Mouse (Mus musculus): Measurements from ENCODE around the gene Elovl7. TPM values are rescaled to one million over a fixed set of nuclear protein-coding genes. Genes with fewer than 3 reads are reported as not detected.

Gene Elovl7
- polyA plus RNA-seq, 1 experiment from 2014 or later: 0.89 TPM

DNA sequence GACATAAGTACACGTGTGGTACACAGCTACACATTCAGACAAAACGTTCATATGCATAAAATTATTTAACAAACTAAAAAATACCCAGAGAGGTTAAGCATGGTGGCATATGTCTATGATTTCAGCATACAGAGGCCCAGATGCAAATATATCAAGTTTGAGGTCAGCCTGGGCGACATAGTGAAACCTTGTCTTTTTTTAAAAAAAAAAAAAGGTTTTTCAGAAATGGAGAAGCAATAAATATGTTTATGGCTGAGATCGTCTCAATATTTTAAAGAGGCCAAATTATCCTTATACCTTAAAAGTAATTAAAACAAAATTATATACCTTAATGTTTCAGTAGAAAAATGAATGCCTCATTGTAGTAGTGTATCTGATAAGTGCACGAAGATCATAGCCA, 6.1 kb upstream of the Elovl7 start:
- H3K4me1 ChIP-seq: no peaks in the 10 kb centered on the region
- DNase-seq (ENCODE audit: extremely low spot score, low spot score): no peak
- no peaks in the 10 kb centered on the region for H3K36me3 ChIP-seq (replicated peaks)
- H3K27me3 ChIP-seq (ENCODE audit: poor library complexity, severe bottlenecking): peaks cover 20% of the 10 kb centered on the region
- no peak overlapping the region for H3K27ac ChIP-seq
- no peaks in the 10 kb centered on the region for H3K9me3 ChIP-seq
- 78% methylated on average over 5 of the region's 5 CpGs for WGBS
- no peak overlapping the region for H3K4me3 ChIP-seq

DNA sequence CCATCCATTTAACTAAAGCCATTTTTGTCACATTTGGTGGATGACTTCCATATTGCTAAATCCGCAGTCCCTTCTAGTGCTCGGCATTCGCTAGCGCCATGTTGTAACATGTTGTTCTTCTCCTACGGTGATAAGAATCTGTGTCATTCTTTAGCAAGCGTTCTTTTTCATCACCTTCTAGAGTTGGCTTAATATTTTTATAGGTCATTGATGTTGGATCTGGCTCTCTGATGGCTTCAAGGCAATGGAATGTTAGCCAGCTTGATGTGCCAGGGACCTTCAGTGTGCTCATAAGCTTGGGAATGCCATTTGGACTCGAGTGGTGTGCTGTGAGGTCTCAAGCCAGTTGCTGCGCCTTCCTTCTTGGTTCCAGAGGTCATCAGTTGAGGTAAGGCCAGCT, 3.2 kb upstream of the Elovl7 start:
- H3K4me1 ChIP-seq: peaks cover 19% of the 10 kb centered on the region
- peaks cover 49% of the 10 kb centered on the region for H3K27me3 ChIP-seq (ENCODE audit: poor library complexity, severe bottlenecking)
- 93% methylated on average over 8 of the region's 8 CpGs for WGBS
- no peaks in the 10 kb centered on the region for H3K9me3 ChIP-seq
- no peak for DNase-seq (ENCODE audit: extremely low spot score, low spot score)
- H3K27ac ChIP-seq: no peak overlapping the region
- H3K4me3 ChIP-seq: no peak overlapping the region
- no peaks in the 10 kb centered on the region for H3K36me3 ChIP-seq (replicated peaks)

DNA sequence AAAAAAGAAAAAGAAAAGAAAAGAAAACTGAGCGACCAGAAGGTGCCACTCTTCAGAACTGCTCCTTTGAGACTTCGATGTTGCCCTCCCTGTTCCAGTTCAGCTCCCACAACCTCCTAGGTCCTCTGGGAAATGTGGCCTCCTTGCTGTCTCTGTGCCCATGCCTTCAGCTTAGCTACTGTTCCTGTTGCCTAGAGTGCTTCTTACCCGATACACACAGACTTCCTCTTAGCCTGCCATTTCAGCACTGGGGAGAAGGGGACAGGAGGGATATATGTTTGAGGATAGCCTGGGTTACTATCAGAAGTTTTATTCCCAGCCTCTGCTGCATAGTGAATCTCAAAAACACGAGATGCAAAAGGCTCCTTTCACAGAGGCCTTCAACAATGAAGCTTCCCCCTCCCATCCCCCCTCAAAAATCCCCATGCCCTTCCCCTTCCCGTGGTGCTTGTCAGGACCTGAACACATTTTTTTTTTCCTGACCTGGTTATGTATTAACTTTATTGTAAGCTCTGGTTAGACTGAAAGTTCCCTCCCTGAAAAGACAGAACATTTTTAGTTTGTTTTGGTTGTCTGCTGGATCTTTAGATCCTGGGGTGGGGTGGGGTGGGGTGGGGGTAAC, 1.7 kb upstream of the Elovl7 start:
- H3K27ac ChIP-seq: no peak overlapping the region
- no peaks in the 10 kb centered on the region for H3K9me3 ChIP-seq
- no peak for DNase-seq (ENCODE audit: extremely low spot score, low spot score)
- peaks cover 19% of the 10 kb centered on the region for H3K4me1 ChIP-seq
- H3K4me3 ChIP-seq: no peak overlapping the region
- H3K27me3 ChIP-seq (ENCODE audit: poor library complexity, severe bottlenecking): peaks cover 64% of the 10 kb centered on the region
- 51% methylated on average over 5 of the region's 5 CpGs for WGBS
- H3K36me3 ChIP-seq (replicated peaks): no peaks in the 10 kb centered on the region

DNA sequence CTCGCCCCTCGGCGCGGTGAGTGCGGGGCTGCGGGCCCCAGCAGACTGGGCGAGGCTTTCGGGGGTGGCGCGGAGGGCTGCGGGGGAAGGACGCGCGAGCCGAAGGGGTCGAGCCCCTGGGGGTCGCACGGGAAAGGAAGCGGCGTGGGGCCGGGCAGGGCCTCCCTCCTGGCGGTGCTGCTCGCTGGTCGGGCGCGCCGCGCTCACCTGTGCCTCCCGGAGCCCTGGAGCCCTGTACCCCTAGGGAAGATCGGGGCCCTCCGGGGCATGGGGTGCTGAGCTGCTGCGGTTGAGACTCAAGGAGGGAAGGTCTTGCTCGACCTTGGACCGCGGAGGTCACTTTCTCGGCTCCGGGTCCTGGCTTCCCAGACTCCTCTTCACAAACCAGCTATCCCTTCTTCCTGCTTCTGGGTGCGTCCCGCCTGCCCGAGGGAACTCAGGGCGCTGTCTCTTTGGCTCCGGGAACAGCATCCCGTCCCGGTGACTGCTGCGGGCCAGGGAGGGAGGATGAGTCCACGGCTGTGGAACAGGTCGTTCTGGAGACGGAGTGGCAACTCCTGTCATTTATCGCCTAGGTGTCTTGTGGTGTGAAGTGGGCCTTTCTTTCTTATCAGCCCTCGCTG, 392 bp downstream of the Elovl7 start:
- Histone ChIP-seq H3K36me3 (replicated peaks) (no peaks in the 10 kb centered on the region), H3K27ac (peak overlapping the region; percentile 83), H3K9me3 (no peaks in the 10 kb centered on the region), H3K4me3 (peak overlapping the region; percentile 83), H3K27me3 (ENCODE audit: poor library complexity, severe bottlenecking) (peaks cover 83% of the 10 kb centered on the region), H3K4me1 (peaks cover 19% of the 10 kb centered on the region)
- DNase-seq (ENCODE audit: extremely low spot score, low spot score): peak; percentile 55
- under 1% methylated on average over 48 of the region's 50 CpGs for WGBS

DNA sequence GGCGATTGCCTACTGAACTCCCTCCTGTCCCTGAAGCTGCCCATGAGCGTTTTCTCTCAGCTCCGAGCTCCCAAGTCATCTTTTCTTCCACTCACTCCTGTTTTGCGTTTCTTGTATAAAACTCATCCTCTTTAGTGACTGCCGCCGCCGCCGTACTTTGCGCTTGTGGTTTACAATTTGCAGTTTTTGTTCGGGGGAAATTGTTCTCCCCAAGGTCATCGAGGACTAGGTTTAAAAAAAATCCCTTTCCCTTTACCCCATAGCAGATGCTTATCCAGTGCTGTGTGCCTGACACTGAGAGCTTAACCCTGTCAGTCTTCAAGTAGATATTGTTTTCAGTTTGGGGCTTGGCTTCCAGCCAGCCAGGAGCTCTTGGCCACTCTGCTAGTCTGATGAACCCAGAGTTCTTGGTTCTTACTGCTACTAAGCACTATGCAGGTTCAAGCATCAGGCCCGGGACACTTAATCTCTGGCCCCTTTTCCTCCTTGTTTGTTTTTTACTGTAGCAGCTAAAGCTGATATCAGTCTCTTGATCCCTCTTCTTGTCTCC, 1.1 kb downstream of the Elovl7 start:
- DNase-seq (ENCODE audit: extremely low spot score, low spot score): no peak
- 3% methylated on average over 12 of the region's 12 CpGs for WGBS
- Histone ChIP-seq H3K9me3 (no peaks in the 10 kb centered on the region), H3K27me3 (ENCODE audit: poor library complexity, severe bottlenecking) (peaks cover 83% of the 10 kb centered on the region), H3K36me3 (replicated peaks) (no peaks in the 10 kb centered on the region), H3K27ac (no peak overlapping the region), H3K4me3 (peak overlapping the region; percentile 83), H3K4me1 (peaks cover 19% of the 10 kb centered on the region)

DNA sequence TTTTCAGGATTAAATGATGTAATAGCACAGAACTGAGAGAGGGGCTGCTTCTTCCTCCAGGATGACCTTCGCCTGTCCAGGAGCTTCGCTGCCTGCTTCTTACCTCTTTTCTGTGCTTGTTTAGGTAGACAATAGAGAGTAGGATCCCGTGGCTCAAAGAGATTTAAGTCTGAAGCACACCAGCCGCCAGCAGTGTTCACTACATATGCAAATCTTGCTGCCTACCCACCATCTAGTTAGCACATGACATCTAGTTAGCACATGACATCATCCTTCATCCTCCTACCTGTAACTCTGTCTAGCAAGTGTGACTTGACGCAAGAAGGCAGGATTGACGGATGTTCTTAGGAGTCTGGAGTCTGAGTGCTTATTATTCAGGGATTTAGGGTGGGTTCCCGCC, 5.6 kb downstream of the Elovl7 start:
- WGBS: 64% methylated on average over 7 of the region's 7 CpGs
- no peak overlapping the region for H3K4me3 ChIP-seq
- peaks cover 8% of the 10 kb centered on the region for H3K4me1 ChIP-seq
- no peak for DNase-seq (ENCODE audit: extremely low spot score, low spot score)
- no peaks in the 10 kb centered on the region for H3K36me3 ChIP-seq (replicated peaks)
- H3K9me3 ChIP-seq: no peaks in the 10 kb centered on the region
- H3K27ac ChIP-seq: no peak overlapping the region
- H3K27me3 ChIP-seq (ENCODE audit: poor library complexity, severe bottlenecking): peaks cover 46% of the 10 kb centered on the region

DNA sequence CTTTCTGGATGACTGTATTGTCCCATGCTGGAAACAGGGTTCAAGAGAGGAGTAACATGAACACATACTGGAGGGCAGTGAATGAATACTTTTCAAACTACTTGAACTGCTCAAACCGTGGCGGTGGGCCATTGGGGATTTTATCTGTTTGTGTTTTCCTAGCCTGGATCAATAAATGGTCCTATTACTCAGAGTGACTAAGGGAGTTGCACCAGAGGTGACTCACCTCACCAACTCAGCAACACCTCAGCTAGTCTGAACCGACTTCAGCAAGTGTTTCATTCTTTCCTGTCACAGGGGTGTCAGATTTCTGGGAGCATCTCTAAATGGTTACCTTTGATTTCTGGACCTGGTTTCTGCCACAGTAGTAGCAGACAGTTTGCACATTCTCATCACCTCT, 15.0 kb downstream of the Elovl7 start:
- Histone ChIP-seq H3K9me3 (no peaks in the 10 kb centered on the region), H3K27ac (no peak overlapping the region), H3K27me3 (ENCODE audit: poor library complexity, severe bottlenecking) (no peaks in the 10 kb centered on the region), H3K36me3 (replicated peaks) (no peaks in the 10 kb centered on the region), H3K4me1 (peaks cover 5% of the 10 kb centered on the region; the same call in 1 of the 2 replicates), H3K4me3 (no peak overlapping the region)
- WGBS: 78% methylated on average over 3 of the region's 3 CpGs
- DNase-seq (ENCODE audit: extremely low spot score, low spot score): no peak

DNA sequence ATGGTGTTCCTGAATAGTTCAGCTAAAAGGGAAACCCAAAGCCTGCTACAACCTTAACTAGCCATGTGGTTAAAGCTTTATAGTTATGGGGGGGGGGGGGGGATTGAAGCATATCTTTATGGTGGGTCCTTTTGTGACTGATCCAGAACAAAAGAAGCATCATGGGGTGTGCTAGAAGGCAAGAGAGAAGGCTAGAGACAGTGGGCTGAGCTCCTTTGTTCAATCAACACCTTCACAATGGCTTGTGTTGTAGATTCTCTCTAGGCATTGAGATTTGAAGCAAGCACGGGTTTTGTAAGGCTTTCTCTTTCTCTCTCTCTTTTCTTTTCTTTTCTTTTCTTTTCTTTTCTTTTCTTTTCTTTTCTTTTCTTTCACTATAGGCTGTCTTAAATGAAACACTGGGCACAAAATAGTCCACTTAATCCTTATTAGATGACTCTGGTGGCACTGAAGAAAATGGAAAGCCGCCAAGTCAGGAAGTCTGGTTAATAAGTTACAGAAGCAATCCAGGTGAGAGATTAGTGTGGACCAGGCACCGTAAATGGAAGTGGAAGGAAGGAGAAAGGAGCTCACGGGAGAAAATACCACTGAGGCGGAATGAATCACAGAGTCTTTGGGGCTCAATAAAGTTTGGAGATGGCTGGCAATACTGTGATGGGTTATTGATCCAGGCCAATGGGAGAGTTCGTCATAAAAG, 15.6 kb downstream of the Elovl7 start:
- WGBS: 67% methylated on average over 6 of the region's 6 CpGs
- peaks cover 5% of the 10 kb centered on the region; the same call in 1 of the 2 replicates for H3K4me1 ChIP-seq
- no peaks in the 10 kb centered on the region for H3K27me3 ChIP-seq (ENCODE audit: poor library complexity, severe bottlenecking)
- H3K36me3 ChIP-seq (replicated peaks): no peaks in the 10 kb centered on the region
- H3K9me3 ChIP-seq: no peaks in the 10 kb centered on the region
- H3K27ac ChIP-seq: no peak overlapping the region
- no peak overlapping the region for H3K4me3 ChIP-seq
- DNase-seq (ENCODE audit: extremely low spot score, low spot score): no peak

DNA sequence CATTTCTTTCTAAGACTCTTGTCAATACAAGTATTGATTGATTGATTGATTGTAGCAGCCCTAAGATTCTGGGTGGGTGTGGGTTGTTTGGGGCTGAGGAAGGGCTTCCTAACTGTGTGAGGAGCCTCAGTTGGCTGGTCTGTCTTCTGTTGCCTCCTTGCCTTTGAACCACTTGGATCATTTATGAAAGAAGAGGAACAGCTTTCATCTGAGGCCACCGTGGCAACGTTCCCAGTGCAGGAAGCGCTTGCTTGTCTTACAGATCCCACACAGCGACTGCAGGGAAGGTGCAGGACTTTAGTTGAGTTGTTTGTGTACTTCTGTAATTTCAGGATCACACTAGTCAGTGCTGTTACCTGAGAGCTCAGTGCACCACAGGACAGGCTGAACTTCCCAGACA, 25.8 kb downstream of the Elovl7 start:
- Histone ChIP-seq H3K27me3 (ENCODE audit: poor library complexity, severe bottlenecking) (no peaks in the 10 kb centered on the region), H3K4me3 (no peak overlapping the region), H3K4me1 (no peaks in the 10 kb centered on the region), H3K9me3 (no peaks in the 10 kb centered on the region), H3K36me3 (replicated peaks) (no peaks in the 10 kb centered on the region), H3K27ac (no peak overlapping the region)
- DNase-seq (ENCODE audit: extremely low spot score, low spot score): no peak
- WGBS: 87% methylated on average over 4 of the region's 4 CpGs

DNA sequence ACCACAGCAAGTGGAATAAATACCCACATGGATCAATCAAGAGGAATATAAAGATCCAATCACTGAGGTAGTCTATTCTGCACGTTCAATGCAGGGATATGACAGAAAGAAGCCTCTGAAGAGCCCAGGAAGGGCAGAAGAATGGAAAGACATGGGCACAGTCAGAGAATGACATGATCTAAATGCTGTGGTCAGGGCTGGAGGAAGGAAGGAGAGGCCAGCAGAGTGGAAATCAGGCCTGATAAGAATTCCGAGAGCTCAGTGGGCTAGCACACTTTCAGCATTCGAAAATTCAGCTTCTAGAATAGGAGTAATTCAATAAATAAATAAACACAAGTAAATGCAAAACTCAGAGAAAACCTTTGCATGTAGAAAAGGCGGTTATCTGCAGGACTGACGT, 27.5 kb downstream of the Elovl7 start:
- Histone ChIP-seq H3K4me3 (no peak overlapping the region), H3K27me3 (ENCODE audit: poor library complexity, severe bottlenecking) (no peaks in the 10 kb centered on the region), H3K4me1 (no peaks in the 10 kb centered on the region), H3K27ac (no peak overlapping the region), H3K36me3 (replicated peaks) (no peaks in the 10 kb centered on the region), H3K9me3 (no peaks in the 10 kb centered on the region)
- WGBS: 89% methylated on average over 5 of the region's 5 CpGs
- DNase-seq (ENCODE audit: extremely low spot score, low spot score): no peak

DNA sequence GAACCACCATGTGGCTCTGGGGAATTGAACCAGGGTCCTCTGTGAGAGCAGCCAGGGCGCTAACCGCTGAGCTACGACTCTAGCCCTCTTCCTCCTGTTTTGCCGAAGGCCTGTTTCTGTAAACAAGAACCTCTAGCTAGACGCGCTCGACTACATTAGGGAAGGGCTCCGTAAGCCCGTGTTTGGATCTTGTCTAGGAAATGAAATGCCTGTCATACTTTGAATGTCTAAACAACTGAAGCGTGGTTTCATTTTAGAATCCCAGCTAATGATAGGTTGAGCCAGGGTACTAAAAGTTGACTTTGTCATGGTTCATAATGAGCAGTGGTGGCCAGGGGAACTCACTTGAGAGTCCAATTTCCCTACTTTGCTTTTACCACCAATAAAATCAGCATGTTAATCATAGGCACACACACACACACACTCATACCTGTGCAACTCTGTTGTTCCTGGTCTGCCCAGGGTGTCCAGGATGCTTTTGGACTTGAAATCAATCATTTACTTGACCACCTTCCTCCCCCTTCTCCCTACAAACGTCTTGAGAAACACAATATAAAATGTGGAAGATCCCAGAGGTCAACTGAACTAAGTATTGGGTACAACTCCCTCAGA, 31.0 kb downstream of the Elovl7 start:
- no peak for DNase-seq (ENCODE audit: extremely low spot score, low spot score)
- Histone ChIP-seq H3K27ac (no peak overlapping the region), H3K36me3 (replicated peaks) (no peaks in the 10 kb centered on the region), H3K4me1 (no peaks in the 10 kb centered on the region), H3K27me3 (ENCODE audit: poor library complexity, severe bottlenecking) (no peaks in the 10 kb centered on the region), H3K9me3 (no peaks in the 10 kb centered on the region), H3K4me3 (no peak overlapping the region)
- 86% methylated on average over 11 of the region's 11 CpGs for WGBS

DNA sequence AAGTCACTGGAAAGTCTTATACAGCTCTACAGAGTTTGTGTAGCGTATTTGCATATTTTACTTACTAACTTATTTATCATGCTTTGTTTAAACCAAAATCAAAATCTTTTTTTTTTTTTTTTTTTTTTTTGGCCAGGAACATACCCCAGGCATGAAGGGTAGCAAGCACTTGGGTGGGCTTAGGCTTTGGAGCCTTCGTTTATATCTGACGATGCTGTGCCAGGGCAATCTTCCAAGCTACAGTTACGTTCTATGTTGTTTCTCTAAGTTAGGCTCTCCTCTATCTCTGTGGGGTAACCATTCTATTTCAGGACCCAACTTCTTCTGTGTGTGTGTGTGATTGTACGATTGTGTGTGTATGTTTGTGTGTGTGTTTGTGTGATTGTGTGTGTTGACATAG, 36.9 kb downstream of the Elovl7 start:
- no peak for DNase-seq (ENCODE audit: extremely low spot score, low spot score)
- Histone ChIP-seq H3K4me1 (no peaks in the 10 kb centered on the region), H3K9me3 (no peaks in the 10 kb centered on the region), H3K36me3 (replicated peaks) (no peaks in the 10 kb centered on the region), H3K4me3 (no peak overlapping the region), H3K27ac (no peak overlapping the region), H3K27me3 (ENCODE audit: poor library complexity, severe bottlenecking) (no peaks in the 10 kb centered on the region)
- 89% methylated on average over 5 of the region's 5 CpGs for WGBS

DNA sequence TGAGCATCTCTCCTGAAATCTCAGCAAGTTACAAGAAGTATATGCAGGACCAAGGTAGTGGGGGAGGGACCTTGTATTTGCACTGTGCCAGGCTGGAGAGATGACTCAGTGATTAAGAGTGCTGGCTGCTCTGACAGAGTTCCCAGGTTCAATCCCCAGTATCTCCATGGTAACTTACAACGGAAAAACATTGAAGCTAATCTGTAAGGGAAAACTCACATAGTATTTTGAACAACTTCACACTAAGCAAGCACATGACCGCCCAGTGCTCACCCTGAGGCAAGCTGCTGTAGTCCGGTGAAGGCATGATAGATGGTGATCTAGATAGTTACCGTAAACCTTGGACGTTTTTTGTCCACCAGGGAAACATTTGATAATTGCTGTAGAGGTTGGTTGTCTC, 39.8 kb downstream of the Elovl7 start:
- Histone ChIP-seq H3K4me1 (no peaks in the 10 kb centered on the region), H3K9me3 (no peaks in the 10 kb centered on the region), H3K36me3 (replicated peaks) (no peaks in the 10 kb centered on the region), H3K27ac (no peak overlapping the region), H3K4me3 (no peak overlapping the region), H3K27me3 (ENCODE audit: poor library complexity, severe bottlenecking) (no peaks in the 10 kb centered on the region)
- no peak for DNase-seq (ENCODE audit: extremely low spot score, low spot score)
- 91% methylated on average over 5 of the region's 5 CpGs for WGBS

Data from forebrain, embryonic 10.5 days (tissue).